Mouse (Mus musculus) embryo, embryonic 11 days (tissue): Measurements from ENCODE around the gene Slc10a4.

ENCODE experiments used
- DNase-seq: peaks from one replicate; pipeline ENCODE4 v3.0.0-alpha.2; 2015

Gene Slc10a4

GRCm38 (mm10) chr5:73023801-73024200 lies 17.1 kb downstream of the Slc10a4 start:
- DNase-seq, result no peak

DNA sequence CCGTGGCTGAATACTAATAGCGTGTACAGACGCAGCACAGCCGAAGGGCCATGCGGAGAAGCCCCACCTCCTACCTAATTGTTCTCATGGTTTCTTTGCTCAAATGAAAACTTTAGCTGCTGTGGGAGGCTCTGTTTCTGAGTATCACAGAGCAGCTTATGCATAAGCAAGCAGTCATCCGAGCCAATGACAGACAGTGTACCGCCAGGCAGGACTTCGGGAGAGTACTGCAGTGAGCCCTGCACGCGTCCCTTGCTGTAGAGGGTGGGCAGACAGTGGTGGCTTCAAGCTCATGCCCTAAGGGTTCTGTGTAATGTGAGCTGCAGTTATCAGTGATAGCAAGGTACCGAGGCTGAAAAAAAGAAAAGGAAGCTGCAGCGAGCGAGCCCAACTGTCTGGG lies 22.0 kb downstream of the Slc10a4 start:
- DNase-seq, result no peak

GRCm38 (mm10) chr5:73032481-73032880 lies 25.8 kb downstream of the Slc10a4 start:
- no peak for DNase-seq

GRCm38 (mm10) chr5:73044055-73044454 lies 37.4 kb downstream of the Slc10a4 start:
- no peak for DNase-seq

GRCm38 (mm10) chr5:73047651-73048245 lies 41.1 kb downstream of the Slc10a4 start:
- DNase-seq, result no peak

GRCm38 (mm10) chr5:73053933-73054332 lies 47.2 kb downstream of the Slc10a4 start:
- DNase-seq, result no peak

DNA sequence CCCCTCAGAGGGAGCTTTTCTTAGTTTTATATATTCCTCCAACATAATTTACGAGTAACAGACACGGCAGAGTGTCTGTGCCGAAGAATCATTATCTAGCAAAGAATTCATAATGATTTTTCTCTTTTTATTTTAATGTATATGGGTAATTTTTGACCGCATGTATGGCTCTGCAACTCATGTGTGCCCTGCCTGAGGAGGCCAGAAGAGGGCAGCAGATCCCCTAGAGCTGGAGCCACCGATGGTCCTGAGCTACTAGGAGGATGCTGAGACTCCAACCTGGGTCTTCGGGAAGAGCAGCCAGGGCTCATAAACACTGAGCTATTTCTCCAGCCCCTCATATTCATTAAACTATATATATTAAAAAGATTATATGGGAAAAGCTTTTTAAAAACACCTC lies 49.8 kb downstream of the Slc10a4 start:
- DNase-seq, result no peak

- no peak for DNase-seq
Observed at GRCm38 (mm10) chr5:73056937-73057336, 50.3 kb downstream of the Slc10a4 start.

DNA sequence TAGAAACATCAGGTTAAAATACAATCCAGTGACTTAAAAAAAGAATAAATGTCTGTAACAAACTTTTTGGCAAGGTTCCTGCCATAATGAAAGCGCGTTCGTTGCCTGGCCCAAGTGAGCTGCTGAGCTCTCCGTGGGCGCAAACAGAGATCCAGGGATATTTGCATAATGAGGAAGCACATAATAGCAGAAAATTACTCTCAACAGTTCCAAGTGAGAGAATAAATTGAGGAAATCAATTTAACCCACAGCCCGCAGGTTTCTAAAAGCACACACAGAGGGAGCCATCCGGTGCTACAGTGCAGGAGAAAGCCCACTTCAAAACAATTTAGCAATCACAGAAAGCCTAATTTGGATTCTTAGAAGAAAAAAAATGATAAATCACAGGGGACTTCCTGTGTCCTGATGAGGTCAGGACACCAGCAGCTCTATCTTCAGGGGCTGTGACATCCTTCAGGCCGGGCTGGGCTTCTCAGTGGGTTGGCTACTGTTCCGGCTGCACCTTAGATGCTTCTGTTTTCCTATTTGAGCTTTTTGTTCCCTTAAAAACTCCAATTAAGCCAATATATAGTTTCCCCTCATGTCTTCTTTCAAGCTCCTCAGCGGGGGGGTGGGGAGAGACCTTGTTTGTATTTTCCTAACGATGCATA lies 54.9 kb downstream of the Slc10a4 start:
- DNase-seq, result no peak
